Mouse (Mus musculus): ENCODE results near the gene Olfr944.

Olfr944 gene

DNA sequence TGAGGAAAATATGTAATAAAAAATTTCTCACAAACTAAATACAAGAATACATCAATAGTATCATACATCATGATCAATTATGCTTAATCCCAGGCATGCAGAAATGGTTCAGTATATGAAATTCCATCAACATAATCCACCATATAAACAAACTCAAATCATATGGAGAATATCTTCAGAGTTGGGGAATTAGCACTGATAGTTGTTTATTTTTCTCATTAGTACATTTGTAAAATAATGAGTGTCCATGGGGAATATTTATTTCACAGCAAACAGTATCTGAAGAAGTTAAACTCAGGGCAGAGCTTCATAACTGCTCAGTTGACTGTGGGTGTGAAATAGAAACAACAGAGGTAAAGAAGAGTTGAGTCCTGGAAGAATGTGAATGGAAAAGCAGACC is at the start of gene Olfr944:
Olfr944 (plus strand) TSS at position 301 of the 400 bp plus-strand sequence.
- no peak for TF ChIP-seq GATA4 (IDR thresholded peaks at IDR 0.05; ENCODE audit: insufficient replicate concordance, low read length)

DNA sequence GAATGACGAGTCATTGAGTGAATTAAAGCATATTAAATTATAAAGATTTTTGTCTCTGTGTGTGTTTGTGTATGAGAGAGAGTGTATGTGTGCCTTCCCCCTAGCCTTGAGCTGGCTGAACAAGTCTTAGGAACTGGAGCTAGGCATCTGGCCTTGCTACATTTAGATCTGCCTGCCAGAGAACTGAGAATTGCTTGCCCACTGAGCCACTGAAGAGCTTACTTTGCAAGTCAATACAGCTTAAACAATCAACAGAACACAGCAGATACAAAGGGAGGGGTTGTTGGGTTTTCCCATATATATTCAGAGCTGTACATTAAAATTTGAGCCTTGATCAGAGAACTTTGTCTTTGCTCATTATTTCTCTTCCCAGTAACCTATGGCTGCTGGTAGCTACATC is 49.3 kb upstream of the Olfr944 start:
- no peak for TF ChIP-seq GATA4 (IDR thresholded peaks at IDR 0.05; ENCODE audit: insufficient replicate concordance, low read length)

DNA sequence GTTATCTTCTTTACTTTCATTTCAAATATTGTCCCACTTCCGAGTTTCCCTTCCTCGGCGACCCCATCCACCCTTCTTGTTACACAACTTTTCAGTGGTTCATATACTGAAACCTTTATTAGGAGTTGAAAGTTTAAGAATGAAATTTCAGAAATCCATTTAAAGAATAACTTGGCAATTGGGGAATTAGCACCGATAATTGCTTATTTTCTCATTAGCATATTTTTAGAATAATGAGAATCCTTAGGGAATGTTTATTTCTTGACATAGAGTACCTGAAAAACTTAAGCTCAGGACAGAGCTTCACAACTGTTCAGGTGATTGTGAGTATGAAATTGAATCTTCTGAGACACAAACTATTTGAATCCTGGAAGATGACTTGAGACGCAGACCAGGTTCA is 35.7 kb upstream of the Olfr944 start, which contains the start of gene Olfr943:
Olfr943 (plus strand) TSS at position 301 of the 400 bp plus-strand sequence.
- TF ChIP-seq GATA4 (IDR thresholded peaks at IDR 0.05; ENCODE audit: insufficient replicate concordance, low read length) = no peak

DNA sequence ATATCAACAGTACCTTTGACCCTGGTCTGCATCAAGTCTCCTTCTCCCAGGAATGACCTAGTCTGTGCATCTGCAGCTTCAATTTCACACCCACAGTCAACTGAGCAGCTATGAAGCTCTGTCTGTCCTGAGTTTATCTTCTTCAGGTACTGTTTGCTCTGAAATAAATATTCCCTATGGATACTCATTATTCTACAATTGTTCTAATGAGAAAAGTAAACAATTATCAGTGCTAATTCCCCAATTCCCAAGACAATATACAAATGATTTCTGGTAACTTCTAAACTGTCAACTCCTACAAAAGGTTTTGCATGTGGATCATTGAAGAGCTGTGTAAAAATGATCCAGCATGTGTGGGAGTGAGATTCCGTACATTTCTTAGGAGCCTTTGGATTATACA is 48.2 kb downstream of the Olfr944 start, which contains the start of gene Olfr1537:
Olfr1537 (minus strand) TSS at position 101 of the 400 bp plus-strand sequence.
- TF ChIP-seq GATA4 (IDR thresholded peaks at IDR 0.05; ENCODE audit: insufficient replicate concordance, low read length) = no peak

Measured in liver, adult (tissue).